Mouse (Mus musculus): Measurements from ENCODE around the gene Chga. TPM values are rescaled to one million over a fixed set of nuclear protein-coding genes. Genes with fewer than 3 reads are reported as not detected.

Gene Chga
- polyA plus RNA-seq, 1 experiment, result 0.12 TPM

DNA sequence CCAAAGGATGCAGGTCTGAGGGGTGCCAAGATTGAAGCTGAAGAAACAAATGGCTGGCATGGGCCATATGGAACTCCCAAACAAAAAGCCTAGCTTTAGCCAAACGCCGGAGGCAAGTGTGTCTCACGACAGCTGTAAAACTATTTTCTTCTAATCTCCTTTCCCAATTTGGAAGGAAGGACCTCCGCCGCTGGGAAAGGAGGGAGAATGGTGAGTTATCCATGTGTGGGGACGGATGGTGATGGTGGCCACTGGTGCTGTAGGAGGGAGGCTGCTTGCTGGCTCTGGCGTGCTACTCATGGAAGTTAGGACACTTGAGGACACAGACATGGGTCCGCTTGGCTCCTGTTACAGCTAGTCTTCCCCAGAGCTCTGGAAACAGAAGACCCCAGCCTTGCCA, 14.5 kb upstream of the Chga start:
- no peaks in the 10 kb centered on the region for H3K36me3 ChIP-seq (ENCODE audit: control insufficient read depth, insufficient read depth, low read length)
- H3K27ac ChIP-seq (ENCODE audit: insufficient read depth, low read length), result no peak overlapping the region
- H3K27me3 ChIP-seq (ENCODE audit: control insufficient read depth, insufficient read depth, low read length), result no peaks in the 10 kb centered on the region
- WGBS, result 71% methylated on average over 8 of the region's 8 CpGs
- no peaks in the 10 kb centered on the region for H3K4me1 ChIP-seq (ENCODE audit: control insufficient read depth, insufficient read depth, insufficient read length)
- no peak for DNase-seq (ENCODE audit: low read depth in 1 of 2, low spot score in 2 of 2)
- H3K4me3 ChIP-seq (ENCODE audit: extremely low read depth, insufficient read depth, insufficient read length), result no peak overlapping the region
- TF ChIP-seq POLR2A (IDR thresholded peaks at IDR 0.05; ENCODE audit: low read depth, low read length) (no peak), CTCF (IDR thresholded peaks at IDR 0.05; ENCODE audit: extremely low read depth, insufficient read depth, insufficient read length, insufficient replicate concordance) (no peak)

DNA sequence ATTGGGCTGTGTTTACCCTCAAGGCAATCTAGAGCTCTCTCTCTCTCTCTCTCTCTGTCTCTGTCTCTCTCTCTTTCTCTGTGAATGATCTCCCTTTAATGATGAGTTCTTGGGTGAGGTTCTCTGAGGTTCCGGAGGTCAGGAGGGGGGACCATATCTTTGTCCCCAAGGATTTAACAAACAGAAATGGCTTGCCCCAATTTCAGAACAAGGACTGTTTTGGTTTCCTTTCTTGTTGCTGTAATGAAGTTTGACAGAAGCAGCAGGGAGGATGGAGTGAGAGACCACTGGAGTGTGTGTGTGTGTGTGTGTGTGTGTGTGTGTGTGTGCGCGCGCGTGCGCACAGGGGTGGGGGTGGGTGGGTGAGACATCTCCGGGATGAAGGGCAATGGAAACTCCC, 13.6 kb upstream of the Chga start:
- Histone ChIP-seq H3K36me3 (ENCODE audit: control insufficient read depth, insufficient read depth, low read length) (no peaks in the 10 kb centered on the region), H3K27ac (ENCODE audit: insufficient read depth, low read length) (no peak overlapping the region), H3K27me3 (ENCODE audit: control insufficient read depth, insufficient read depth, low read length) (no peaks in the 10 kb centered on the region), H3K4me3 (ENCODE audit: extremely low read depth, insufficient read depth, insufficient read length) (no peak overlapping the region), H3K4me1 (ENCODE audit: control insufficient read depth, insufficient read depth, insufficient read length) (no peaks in the 10 kb centered on the region)
- TF ChIP-seq CTCF (IDR thresholded peaks at IDR 0.05; ENCODE audit: extremely low read depth, insufficient read depth, insufficient read length, insufficient replicate concordance) (no peak), POLR2A (IDR thresholded peaks at IDR 0.05; ENCODE audit: low read depth, low read length) (no peak)
- WGBS, result 95% methylated on average over 7 of the region's 7 CpGs
- DNase-seq (ENCODE audit: low read depth in 1 of 2, low spot score in 2 of 2), result no peak

DNA sequence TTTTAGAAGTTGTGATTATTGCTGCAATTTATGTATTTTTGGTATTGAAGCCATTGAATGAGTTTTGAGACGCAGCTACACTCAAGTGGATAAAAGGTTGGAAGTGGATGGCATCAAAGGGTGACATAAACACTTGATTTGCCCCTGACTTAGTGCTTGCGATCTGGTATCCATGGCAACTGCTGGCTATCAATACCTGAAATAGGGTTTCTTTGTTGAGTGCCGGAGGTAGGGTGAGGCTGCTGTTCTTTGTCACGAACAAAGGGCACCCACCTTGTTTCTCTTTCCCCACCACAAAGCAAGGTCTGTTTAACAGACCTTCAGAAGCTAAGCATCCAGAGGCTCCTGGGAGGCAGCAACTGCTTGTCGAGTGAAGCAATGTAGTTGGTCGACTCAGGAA, 9.6 kb upstream of the Chga start:
- H3K4me1 ChIP-seq (ENCODE audit: control insufficient read depth, insufficient read depth, insufficient read length), result no peaks in the 10 kb centered on the region
- no peaks in the 10 kb centered on the region for H3K27me3 ChIP-seq (ENCODE audit: control insufficient read depth, insufficient read depth, low read length)
- H3K4me3 ChIP-seq (ENCODE audit: extremely low read depth, insufficient read depth, insufficient read length), result no peak overlapping the region
- no peak for TF ChIP-seq CTCF (IDR thresholded peaks at IDR 0.05; ENCODE audit: extremely low read depth, insufficient read depth, insufficient read length, insufficient replicate concordance)
- TF ChIP-seq POLR2A (IDR thresholded peaks at IDR 0.05; ENCODE audit: low read depth, low read length), result no peak
- no peak for DNase-seq (ENCODE audit: low read depth in 1 of 2, low spot score in 2 of 2)
- WGBS, result 80% methylated on average over 6 of the region's 6 CpGs
- H3K36me3 ChIP-seq (ENCODE audit: control insufficient read depth, insufficient read depth, low read length), result no peaks in the 10 kb centered on the region
- no peak overlapping the region for H3K27ac ChIP-seq (ENCODE audit: insufficient read depth, low read length)

DNA sequence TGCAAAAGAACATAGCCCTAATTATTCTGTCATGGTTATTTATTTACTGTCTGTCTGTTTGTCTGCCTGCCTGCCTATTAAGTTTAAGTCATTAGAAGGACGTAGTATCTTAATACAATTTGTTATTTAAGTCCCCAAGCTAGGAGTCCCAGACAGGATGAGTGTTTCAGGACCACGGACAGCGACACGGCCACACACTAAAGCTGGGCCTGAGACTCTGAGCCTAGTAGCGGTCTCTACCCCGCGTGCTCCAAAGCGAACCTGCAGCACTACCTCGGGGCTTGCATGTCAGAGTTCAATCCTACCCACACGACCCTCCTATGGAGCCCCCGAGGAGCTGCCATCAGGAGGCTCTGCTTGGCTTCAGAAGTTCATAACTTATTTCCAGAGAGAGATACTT, 4.2 kb upstream of the Chga start:
- H3K4me3 ChIP-seq (ENCODE audit: extremely low read depth, insufficient read depth, insufficient read length), result no peak overlapping the region
- H3K27ac ChIP-seq (ENCODE audit: insufficient read depth, low read length), result no peak overlapping the region
- H3K27me3 ChIP-seq (ENCODE audit: control insufficient read depth, insufficient read depth, low read length), result peaks cover 3% of the 10 kb centered on the region; the same call in 1 of the 2 replicates
- TF ChIP-seq POLR2A (IDR thresholded peaks at IDR 0.05; ENCODE audit: low read depth, low read length) (no peak), CTCF (IDR thresholded peaks at IDR 0.05; ENCODE audit: extremely low read depth, insufficient read depth, insufficient read length, insufficient replicate concordance) (no peak)
- peak; percentile 23 to 47 for DNase-seq (ENCODE audit: low read depth in 1 of 2, low spot score in 2 of 2)
- 7% methylated on average over 11 of the region's 11 CpGs for WGBS
- no peaks in the 10 kb centered on the region for H3K4me1 ChIP-seq (ENCODE audit: control insufficient read depth, insufficient read depth, insufficient read length)
- no peaks in the 10 kb centered on the region for H3K36me3 ChIP-seq (ENCODE audit: control insufficient read depth, insufficient read depth, low read length)

DNA sequence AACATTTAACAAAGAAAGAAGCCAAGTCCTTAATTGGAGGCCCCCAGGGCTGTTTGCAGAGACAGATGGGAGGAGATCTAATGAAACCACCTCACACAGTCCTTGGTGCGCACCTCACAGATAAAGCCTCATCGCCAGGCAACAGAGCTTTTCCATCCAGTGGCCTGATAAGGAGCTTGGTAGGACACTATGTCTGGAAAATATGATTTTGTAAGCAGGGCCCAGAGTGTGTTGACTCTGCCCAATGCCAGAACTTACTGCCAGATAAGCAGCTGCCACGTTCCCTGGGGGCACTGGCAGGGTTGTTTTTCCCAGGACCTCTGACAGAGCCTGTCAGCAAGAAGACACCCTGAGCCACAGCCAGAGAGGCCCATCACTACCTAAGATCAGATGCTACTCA, 3.6 kb upstream of the Chga start:
- H3K4me3 ChIP-seq (ENCODE audit: extremely low read depth, insufficient read depth, insufficient read length), result no peak overlapping the region
- H3K27ac ChIP-seq (ENCODE audit: insufficient read depth, low read length), result no peak overlapping the region
- DNase-seq (ENCODE audit: low read depth in 1 of 2, low spot score in 2 of 2), result no peak
- H3K27me3 ChIP-seq (ENCODE audit: control insufficient read depth, insufficient read depth, low read length), result peaks cover 3% of the 10 kb centered on the region; the same call in 1 of the 2 replicates
- no peaks in the 10 kb centered on the region for H3K4me1 ChIP-seq (ENCODE audit: control insufficient read depth, insufficient read depth, insufficient read length)
- H3K36me3 ChIP-seq (ENCODE audit: control insufficient read depth, insufficient read depth, low read length), result no peaks in the 10 kb centered on the region
- 87% methylated on average over 3 of the region's 3 CpGs for WGBS
- no peak for TF ChIP-seq CTCF (IDR thresholded peaks at IDR 0.05; ENCODE audit: extremely low read depth, insufficient read depth, insufficient read length, insufficient replicate concordance)
- TF ChIP-seq POLR2A (IDR thresholded peaks at IDR 0.05; ENCODE audit: low read depth, low read length), result no peak

DNA sequence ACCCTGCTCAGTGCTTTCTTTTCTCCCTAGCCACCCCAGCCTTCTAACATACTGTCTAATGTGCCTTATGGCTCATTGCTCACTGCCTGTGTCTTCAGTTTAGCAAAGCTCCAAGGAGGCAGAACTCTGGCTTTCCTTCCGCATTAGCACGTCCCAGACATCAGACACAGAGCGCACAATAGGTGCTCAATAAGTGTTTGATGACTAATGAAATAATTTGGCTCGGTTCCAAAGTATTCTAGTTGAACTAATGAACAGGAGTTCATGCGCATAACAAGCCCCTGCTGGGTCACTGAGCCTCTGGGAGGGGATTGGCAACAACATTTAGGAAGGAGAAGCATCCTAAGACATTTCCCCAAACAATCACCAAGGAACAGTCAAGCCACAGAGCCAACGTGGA, 2.8 kb upstream of the Chga start:
- no peak overlapping the region for H3K4me3 ChIP-seq (ENCODE audit: extremely low read depth, insufficient read depth, insufficient read length)
- DNase-seq (ENCODE audit: low read depth in 1 of 2, low spot score in 2 of 2), result no peak
- TF ChIP-seq POLR2A (IDR thresholded peaks at IDR 0.05; ENCODE audit: low read depth, low read length) (no peak), CTCF (IDR thresholded peaks at IDR 0.05; ENCODE audit: extremely low read depth, insufficient read depth, insufficient read length, insufficient replicate concordance) (no peak)
- no peaks in the 10 kb centered on the region for H3K36me3 ChIP-seq (ENCODE audit: control insufficient read depth, insufficient read depth, low read length)
- H3K27me3 ChIP-seq (ENCODE audit: control insufficient read depth, insufficient read depth, low read length), result peaks cover 3% of the 10 kb centered on the region; the same call in 1 of the 2 replicates
- WGBS, result 67% methylated on average over 6 of the region's 6 CpGs
- no peaks in the 10 kb centered on the region for H3K4me1 ChIP-seq (ENCODE audit: control insufficient read depth, insufficient read depth, insufficient read length)
- no peak overlapping the region for H3K27ac ChIP-seq (ENCODE audit: insufficient read depth, low read length)

DNA sequence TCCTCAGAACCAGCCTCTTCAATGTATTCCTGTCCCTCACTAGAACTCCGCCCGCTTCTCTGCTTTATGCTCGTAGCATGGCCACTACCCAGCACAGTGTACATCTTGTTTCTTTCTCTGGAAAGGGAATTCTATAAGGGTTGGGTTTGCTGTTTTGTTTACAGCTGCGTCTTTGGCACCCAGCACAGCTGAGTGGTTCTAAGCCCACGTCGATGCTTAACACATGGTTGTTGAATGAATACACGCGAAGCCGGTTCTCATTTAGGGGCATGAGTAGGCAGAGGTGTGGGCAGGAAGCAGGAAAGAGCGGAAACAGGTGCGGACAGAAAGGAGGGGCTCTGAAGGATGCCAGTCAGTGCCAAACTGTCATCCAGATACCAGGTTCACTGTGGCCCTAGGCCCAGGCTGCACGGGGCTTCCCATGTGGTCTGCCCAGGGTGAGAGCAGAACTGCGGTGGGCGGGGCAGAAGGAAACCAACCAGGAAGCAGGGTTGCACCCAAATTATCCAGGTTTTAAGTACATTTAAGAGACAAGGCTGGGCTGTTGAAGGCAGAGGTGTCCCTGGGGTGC, 979 bp upstream of the Chga start:
- no peaks in the 10 kb centered on the region for H3K36me3 ChIP-seq (ENCODE audit: control insufficient read depth, insufficient read depth, low read length)
- H3K27ac ChIP-seq (ENCODE audit: insufficient read depth, low read length), result no peak overlapping the region
- 42% methylated on average over 14 of the region's 14 CpGs for WGBS
- H3K4me3 ChIP-seq (ENCODE audit: extremely low read depth, insufficient read depth, insufficient read length), result no peak overlapping the region
- no peaks in the 10 kb centered on the region for H3K4me1 ChIP-seq (ENCODE audit: control insufficient read depth, insufficient read depth, insufficient read length)
- DNase-seq (ENCODE audit: low read depth in 1 of 2, low spot score in 2 of 2), result no peak
- TF ChIP-seq CTCF (IDR thresholded peaks at IDR 0.05; ENCODE audit: extremely low read depth, insufficient read depth, insufficient read length, insufficient replicate concordance), result no peak
- no peak for TF ChIP-seq POLR2A (IDR thresholded peaks at IDR 0.05; ENCODE audit: low read depth, low read length)
- peaks cover 3% of the 10 kb centered on the region; the same call in 1 of the 2 replicates for H3K27me3 ChIP-seq (ENCODE audit: control insufficient read depth, insufficient read depth, low read length)
